Mouse (Mus musculus): ENCODE measurements around the gene Sh3bgrl2. TPM values are rescaled to one million over a fixed set of nuclear protein-coding genes. Genes with fewer than 3 reads are reported as not detected.

Sh3bgrl2 gene
- polyA plus RNA-seq, 1 experiment: 23.1 TPM

GRCm38 (mm10) chr9:83545240-83545639 is 2.9 kb upstream of the Sh3bgrl2 start:
- Histone ChIP-seq H3K27me3 (ENCODE audit: control insufficient read depth, insufficient read depth, low read length, poor library complexity, severe bottlenecking) (no peaks in the 10 kb centered on the region; the same call in 1 of the 2 replicates), H3K9me3 (replicated peaks; ENCODE audit: control insufficient read depth, insufficient read depth, low read length, poor library complexity, severe bottlenecking) (no peaks in the 10 kb centered on the region), H3K27ac (ENCODE audit: insufficient read depth, low read length) (no peak overlapping the region), H3K4me1 (ENCODE audit: control insufficient read depth, insufficient read depth, low read length) (no peaks in the 10 kb centered on the region), H3K9ac (ENCODE audit: low read depth, poor library complexity, severe bottlenecking) (no peak overlapping the region), H3K36me3 (ENCODE audit: control insufficient read depth, insufficient read depth, low read length, poor library complexity, severe bottlenecking) (no peaks in the 10 kb centered on the region), H3K4me3 (ENCODE audit: low read depth, low read length) (no peak overlapping the region)
- TF ChIP-seq CTCF (IDR thresholded peaks at IDR 0.05; ENCODE audit: low read depth, low read length): no peak
- TF ChIP-seq EP300 (IDR thresholded peaks at IDR 0.05; ENCODE audit: insufficient read depth, low read depth, low read length): no peak
- TF ChIP-seq POLR2A (IDR thresholded peaks at IDR 0.05; ENCODE audit: insufficient read depth, low read length): no peak

- H3K4me3 ChIP-seq (ENCODE audit: low read depth, low read length): no peak overlapping the region
- H3K4me1 ChIP-seq (ENCODE audit: control insufficient read depth, insufficient read depth, low read length): peaks cover 2% of the 10 kb centered on the region
- H3K9ac ChIP-seq (ENCODE audit: low read depth, poor library complexity, severe bottlenecking): no peak overlapping the region
- H3K9me3 ChIP-seq (replicated peaks; ENCODE audit: control insufficient read depth, insufficient read depth, low read length, poor library complexity, severe bottlenecking): no peaks in the 10 kb centered on the region
- H3K27ac ChIP-seq (ENCODE audit: insufficient read depth, low read length): no peak overlapping the region
- H3K27me3 ChIP-seq (ENCODE audit: control insufficient read depth, insufficient read depth, low read length, poor library complexity, severe bottlenecking): no peaks in the 10 kb centered on the region; the same call in 1 of the 2 replicates
- H3K36me3 ChIP-seq (ENCODE audit: control insufficient read depth, insufficient read depth, low read length, poor library complexity, severe bottlenecking): no peaks in the 10 kb centered on the region
- no peak for TF ChIP-seq CTCF (IDR thresholded peaks at IDR 0.05; ENCODE audit: low read depth, low read length)
- no peak for TF ChIP-seq EP300 (IDR thresholded peaks at IDR 0.05; ENCODE audit: insufficient read depth, low read depth, low read length)
- TF ChIP-seq POLR2A (IDR thresholded peaks at IDR 0.05; ENCODE audit: insufficient read depth, low read length): no peak
These were observed 1.8 kb upstream of the Sh3bgrl2 start for GRCm38 (mm10) chr9:83546316-83546715.

DNA sequence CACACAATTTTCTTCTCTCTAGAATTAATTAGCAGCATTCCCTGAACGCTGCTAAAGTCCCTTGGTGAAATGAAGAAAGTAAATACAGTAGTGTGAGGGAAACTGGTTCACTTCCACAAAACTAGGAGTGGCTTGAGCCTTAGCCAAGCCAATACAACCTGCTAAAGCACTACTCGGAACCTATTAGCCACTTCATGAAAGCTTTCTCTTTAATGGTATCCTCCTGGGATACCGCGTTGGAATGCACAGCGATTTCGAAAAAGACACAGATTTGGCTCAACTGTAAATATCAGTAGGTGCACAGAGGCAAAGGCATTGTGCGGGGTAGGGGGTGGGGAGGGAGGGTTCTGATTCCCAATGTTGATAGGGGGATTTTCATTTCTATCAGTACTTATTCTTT is 898 bp upstream of the Sh3bgrl2 start:
- no peaks in the 10 kb centered on the region for H3K27me3 ChIP-seq (ENCODE audit: control insufficient read depth, insufficient read depth, low read length, poor library complexity, severe bottlenecking)
- no peaks in the 10 kb centered on the region for H3K36me3 ChIP-seq (ENCODE audit: control insufficient read depth, insufficient read depth, low read length, poor library complexity, severe bottlenecking)
- H3K27ac ChIP-seq (ENCODE audit: insufficient read depth, low read length): no peak overlapping the region
- H3K4me1 ChIP-seq (ENCODE audit: control insufficient read depth, insufficient read depth, low read length): peaks cover 2% of the 10 kb centered on the region
- H3K9ac ChIP-seq (ENCODE audit: low read depth, poor library complexity, severe bottlenecking): no peak overlapping the region
- no peaks in the 10 kb centered on the region for H3K9me3 ChIP-seq (replicated peaks; ENCODE audit: control insufficient read depth, insufficient read depth, low read length, poor library complexity, severe bottlenecking)
- no peak for TF ChIP-seq EP300 (IDR thresholded peaks at IDR 0.05; ENCODE audit: insufficient read depth, low read depth, low read length)
- no peak overlapping the region for H3K4me3 ChIP-seq (ENCODE audit: low read depth, low read length)

DNA sequence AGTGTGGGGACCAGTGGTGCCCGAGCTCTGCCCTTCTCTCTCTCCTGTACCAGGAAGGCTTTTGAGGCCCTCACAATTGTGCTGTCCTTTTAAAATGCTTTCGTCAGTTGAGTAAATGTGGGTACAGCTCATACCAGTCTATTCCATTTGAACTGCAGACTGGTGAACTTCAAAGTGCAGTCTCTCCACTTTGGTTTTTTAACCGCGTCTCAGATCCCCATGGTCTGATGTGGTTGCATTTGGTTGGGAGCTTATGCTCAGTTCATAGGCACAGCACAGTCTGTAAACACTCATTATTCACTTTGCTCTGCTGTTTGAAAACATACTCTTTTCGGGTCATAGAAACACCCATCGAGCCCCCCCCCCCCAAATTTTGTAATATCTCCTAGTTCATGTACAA is 1.7 kb downstream of the Sh3bgrl2 start:
- TF ChIP-seq POLR2A (IDR thresholded peaks at IDR 0.05; ENCODE audit: insufficient read depth, low read length) (no peak), EP300 (IDR thresholded peaks at IDR 0.05; ENCODE audit: insufficient read depth, low read depth, low read length) (no peak), CTCF (IDR thresholded peaks at IDR 0.05; ENCODE audit: low read depth, low read length) (no peak)
- no peak overlapping the region for H3K9ac ChIP-seq (ENCODE audit: low read depth, poor library complexity, severe bottlenecking)
- H3K9me3 ChIP-seq (replicated peaks; ENCODE audit: control insufficient read depth, insufficient read depth, low read length, poor library complexity, severe bottlenecking): no peaks in the 10 kb centered on the region
- H3K4me1 ChIP-seq (ENCODE audit: control insufficient read depth, insufficient read depth, low read length): peaks cover 4% of the 10 kb centered on the region
- H3K27me3 ChIP-seq (ENCODE audit: control insufficient read depth, insufficient read depth, low read length, poor library complexity, severe bottlenecking): no peaks in the 10 kb centered on the region
- no peaks in the 10 kb centered on the region for H3K36me3 ChIP-seq (ENCODE audit: control insufficient read depth, insufficient read depth, low read length, poor library complexity, severe bottlenecking)
- H3K27ac ChIP-seq (ENCODE audit: insufficient read depth, low read length): no peak overlapping the region
- H3K4me3 ChIP-seq (ENCODE audit: low read depth, low read length): no peak overlapping the region

- no peak for TF ChIP-seq EP300 (IDR thresholded peaks at IDR 0.05; ENCODE audit: insufficient read depth, low read depth, low read length)
- no peak for TF ChIP-seq POLR2A (IDR thresholded peaks at IDR 0.05; ENCODE audit: insufficient read depth, low read length)
- no peak for TF ChIP-seq CTCF (IDR thresholded peaks at IDR 0.05; ENCODE audit: low read depth, low read length)
- H3K9ac ChIP-seq (ENCODE audit: low read depth, poor library complexity, severe bottlenecking): no peak overlapping the region
- H3K36me3 ChIP-seq (ENCODE audit: control insufficient read depth, insufficient read depth, low read length, poor library complexity, severe bottlenecking): no peaks in the 10 kb centered on the region
- no peaks in the 10 kb centered on the region for H3K9me3 ChIP-seq (replicated peaks; ENCODE audit: control insufficient read depth, insufficient read depth, low read length, poor library complexity, severe bottlenecking)
- H3K4me3 ChIP-seq (ENCODE audit: low read depth, low read length): no peak overlapping the region
- H3K27ac ChIP-seq (ENCODE audit: insufficient read depth, low read length): no peak overlapping the region
- peaks cover 4% of the 10 kb centered on the region for H3K4me1 ChIP-seq (ENCODE audit: control insufficient read depth, insufficient read depth, low read length)
- H3K27me3 ChIP-seq (ENCODE audit: control insufficient read depth, insufficient read depth, low read length, poor library complexity, severe bottlenecking): no peaks in the 10 kb centered on the region
These were observed 3.0 kb downstream of the Sh3bgrl2 start for GRCm38 (mm10) chr9:83551116-83551515.

DNA sequence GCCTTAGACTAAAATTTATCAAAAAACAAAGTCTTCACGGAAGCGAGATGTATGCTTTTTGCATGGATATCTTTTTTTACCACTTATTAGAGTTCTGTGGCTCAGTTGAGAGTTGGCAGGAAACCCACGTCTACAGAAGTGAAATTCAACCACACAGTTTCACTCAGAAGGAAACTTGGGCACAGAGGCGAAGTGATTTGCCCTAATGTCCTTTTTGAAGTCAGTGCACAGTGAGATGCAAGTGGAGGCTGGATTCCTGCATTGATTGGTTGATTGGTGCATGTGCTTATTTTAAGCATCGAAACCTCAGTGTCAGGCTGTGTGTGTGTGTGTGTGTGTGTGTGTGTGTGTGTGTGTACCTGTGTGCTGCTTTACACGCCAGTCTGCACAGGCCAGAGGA is 3.5 kb downstream of the Sh3bgrl2 start:
- H3K27ac ChIP-seq (ENCODE audit: insufficient read depth, low read length): no peak overlapping the region
- TF ChIP-seq POLR2A (IDR thresholded peaks at IDR 0.05; ENCODE audit: insufficient read depth, low read length) (no peak), CTCF (IDR thresholded peaks at IDR 0.05; ENCODE audit: low read depth, low read length) (no peak), EP300 (IDR thresholded peaks at IDR 0.05; ENCODE audit: insufficient read depth, low read depth, low read length) (no peak)

More for the DNA sequence above, 3.5 kb downstream of the Sh3bgrl2 start:
- Histone ChIP-seq H3K27me3 (ENCODE audit: control insufficient read depth, insufficient read depth, low read length, poor library complexity, severe bottlenecking) (no peaks in the 10 kb centered on the region), H3K4me1 (ENCODE audit: control insufficient read depth, insufficient read depth, low read length) (peaks cover 4% of the 10 kb centered on the region), H3K4me3 (ENCODE audit: low read depth, low read length) (no peak overlapping the region), H3K9me3 (replicated peaks; ENCODE audit: control insufficient read depth, insufficient read depth, low read length, poor library complexity, severe bottlenecking) (no peaks in the 10 kb centered on the region), H3K9ac (ENCODE audit: low read depth, poor library complexity, severe bottlenecking) (no peak overlapping the region), H3K36me3 (ENCODE audit: control insufficient read depth, insufficient read depth, low read length, poor library complexity, severe bottlenecking) (no peaks in the 10 kb centered on the region)

Measured in ES-Bruce4 (cell line).